Mouse (Mus musculus): Measurements from ENCODE around the gene Cfl1. TPM values are rescaled to one million over a fixed set of nuclear protein-coding genes. Genes with fewer than 3 reads are reported as not detected.

Gene Cfl1
- total and polyA plus RNA-seq, 3 experiments = 818 to 1,768 (median 999) TPM

DNA sequence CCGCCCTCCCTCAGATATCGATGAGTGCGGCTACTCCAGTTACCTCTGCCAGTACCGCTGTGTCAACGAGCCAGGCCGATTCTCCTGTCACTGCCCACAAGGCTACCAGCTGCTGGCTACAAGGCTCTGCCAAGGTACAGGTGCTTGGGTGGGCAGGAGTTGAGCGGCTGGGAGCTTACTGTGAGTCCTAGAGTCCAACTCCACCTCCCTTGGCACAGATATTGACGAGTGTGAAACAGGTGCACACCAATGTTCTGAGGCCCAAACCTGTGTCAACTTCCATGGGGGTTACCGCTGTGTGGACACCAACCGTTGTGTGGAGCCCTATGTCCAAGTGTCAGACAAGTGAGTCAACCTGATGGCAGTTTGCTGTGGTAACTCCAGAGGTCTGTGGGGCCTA is 10.2 kb upstream of the Cfl1 start:
- Histone ChIP-seq H3K4me3 (replicated peaks in 1 of 3; ENCODE audit: low read depth in 2 of 3, low read length in 2 of 3, poor library complexity in 1 of 3) (no peak overlapping the region), H3K9ac (ENCODE audit: insufficient read depth, low read depth) (no peak overlapping the region), H3K79me2 (replicated peaks; ENCODE audit: control insufficient read depth, extremely low read depth, insufficient read depth, poor library complexity, severe bottlenecking) (no peaks in the 10 kb centered on the region), H3K9me3 (replicated peaks; ENCODE audit: low read length) (no peaks in the 10 kb centered on the region), H3K4me2 (ENCODE audit: insufficient read depth, low read depth, poor library complexity, severe bottlenecking) (no peak overlapping the region), H3K27ac (ENCODE audit: insufficient read depth, low read depth) (no peak overlapping the region), H3K27me3 (replicated peaks) (no peaks in the 10 kb centered on the region), H3K4me1 (ENCODE audit: control insufficient read depth in 1 of 2, insufficient read depth in 2 of 2) (no peaks in the 10 kb centered on the region), H3K36me3 (replicated peaks in 1 of 2; ENCODE audit: control insufficient read depth in 1 of 2, insufficient read depth in 1 of 2, low read length in 1 of 2) (peaks cover 19 to 39% of the 10 kb centered on the region in 2 experiments)
- DNase-seq (ENCODE audit: extremely low read depth) = no peak
- dilution Hi-C loops (cut with MboI; ENCODE audit: extremely low pct_ligation_motif_present, extremely low pct_unique_long_range_greater_than_20kb, low sequenced_read_pairs) = no loop called here
- no peak for TF ChIP-seq SMC3 (IDR thresholded peaks at IDR 0.05; ENCODE audit: low read depth, low read length)
- TF ChIP-seq ZKSCAN1 (IDR thresholded peaks at IDR 0.05; ENCODE audit: borderline replicate concordance, low read depth, low read length) = no peak
- TF ChIP-seq POLR2A (IDR thresholded peaks at IDR 0.05; ENCODE audit: low read depth, low read length) = no peak
- no peak for TF ChIP-seq KAT2A (IDR thresholded peaks at IDR 0.05; ENCODE audit: insufficient replicate concordance, low read length)
- no peak for TF ChIP-seq RCOR1 (conservative IDR thresholded peaks at IDR 0.05; ENCODE audit: low read depth, low read length)
- TF ChIP-seq TBP (conservative IDR thresholded peaks at IDR 0.05; ENCODE audit: low read depth, low read length) = no peak
- TF ChIP-seq CTCF (conservative IDR thresholded peaks at IDR 0.05 in 1 of 2, IDR thresholded peaks at IDR 0.05 in 1 of 2; ENCODE audit: low read depth in 2 of 2, low read length in 2 of 2) = no peak
- no peak for TF ChIP-seq CHD2 (IDR thresholded peaks at IDR 0.05; ENCODE audit: low read length)
- TF ChIP-seq EP300 (IDR thresholded peaks at IDR 0.05; ENCODE audit: low read length) = no peak
- TF ChIP-seq USF2 (conservative IDR thresholded peaks at IDR 0.05; ENCODE audit: low read depth, low read length) = no peak
- TF ChIP-seq BHLHE40 (IDR thresholded peaks at IDR 0.05; ENCODE audit: low read depth, low read length) = no peak
- TF ChIP-seq POLR2AphosphoS2 (IDR thresholded peaks at IDR 0.05; ENCODE audit: low read depth, low read length) = no peak
- TF ChIP-seq IRF4 (IDR thresholded peaks at IDR 0.05; ENCODE audit: low read depth, low read length) = no peak
- no peak for TF ChIP-seq CHD1 (IDR thresholded peaks at IDR 0.05; ENCODE audit: low read depth, low read length)
- TF ChIP-seq ELF1 (IDR thresholded peaks at IDR 0.05; ENCODE audit: low read depth, low read length) = no peak
- in situ Hi-C loops (cut with MboI; ENCODE audit: low pct_ligation_motif_present, low pct_unique_long_range_greater_than_20kb, low sequenced_read_pairs) = no loop called here

- in situ Hi-C loops (cut with MboI; ENCODE audit: low pct_ligation_motif_present, low pct_unique_long_range_greater_than_20kb, low sequenced_read_pairs) (no loop called here), dilution Hi-C loops (cut with MboI; ENCODE audit: extremely low pct_ligation_motif_present, extremely low pct_unique_long_range_greater_than_20kb, low sequenced_read_pairs) (no loop called here)
- Histone ChIP-seq H3K9me3 (replicated peaks; ENCODE audit: low read length) (no peaks in the 10 kb centered on the region), H3K4me1 (ENCODE audit: control insufficient read depth in 1 of 2, insufficient read depth in 2 of 2) (peaks cover 0 to 5% of the 10 kb centered on the region in 2 experiments; a peak in 2 of 4 replicates), H3K4me3 (replicated peaks in 1 of 3; ENCODE audit: low read depth in 2 of 3, low read length in 2 of 3, poor library complexity in 1 of 3) (no peak overlapping the region), H3K27ac (ENCODE audit: insufficient read depth, low read depth) (no peak overlapping the region), H3K27me3 (replicated peaks) (no peaks in the 10 kb centered on the region), H3K36me3 (replicated peaks in 1 of 2; ENCODE audit: control insufficient read depth in 1 of 2, insufficient read depth in 1 of 2, low read length in 1 of 2) (peaks cover 29 to 53% of the 10 kb centered on the region in 2 experiments), H3K9ac (ENCODE audit: insufficient read depth, low read depth) (no peak overlapping the region), H3K79me2 (replicated peaks; ENCODE audit: control insufficient read depth, extremely low read depth, insufficient read depth, poor library complexity, severe bottlenecking) (no peaks in the 10 kb centered on the region), H3K4me2 (ENCODE audit: insufficient read depth, low read depth, poor library complexity, severe bottlenecking) (no peak overlapping the region)
- DNase-seq (ENCODE audit: extremely low read depth) = no peak
- TF ChIP-seq ZKSCAN1 (IDR thresholded peaks at IDR 0.05; ENCODE audit: borderline replicate concordance, low read depth, low read length) = no peak
- TF ChIP-seq ETS1 (conservative IDR thresholded peaks at IDR 0.05; ENCODE audit: low read depth, low read length) = no peak
- no peak for TF ChIP-seq CHD1 (IDR thresholded peaks at IDR 0.05; ENCODE audit: low read depth, low read length)
- no peak for TF ChIP-seq TCF12 (IDR thresholded peaks at IDR 0.05; ENCODE audit: low read depth, low read length)
- TF ChIP-seq RAD21 (IDR thresholded peaks at IDR 0.05; ENCODE audit: low read depth, low read length) = no peak
- TF ChIP-seq POLR2A (IDR thresholded peaks at IDR 0.05; ENCODE audit: low read depth, low read length) = no peak
- TF ChIP-seq KAT2A (IDR thresholded peaks at IDR 0.05; ENCODE audit: insufficient replicate concordance, low read length) = no peak
- no peak for TF ChIP-seq MAZ (IDR thresholded peaks at IDR 0.05; ENCODE audit: low read depth, low read length)
- TF ChIP-seq E2F4 (IDR thresholded peaks at IDR 0.05; ENCODE audit: insufficient replicate concordance, low read depth, low read length) = no peak
- TF ChIP-seq JUN (IDR thresholded peaks at IDR 0.05; ENCODE audit: insufficient read depth, low read depth, low read length) = no peak
- no peak for TF ChIP-seq UBTF (IDR thresholded peaks at IDR 0.05; ENCODE audit: low read depth, low read length)
- TF ChIP-seq CTCF (conservative IDR thresholded peaks at IDR 0.05 in 1 of 2, IDR thresholded peaks at IDR 0.05 in 1 of 2; ENCODE audit: low read depth in 2 of 2, low read length in 2 of 2) = no peak
Measured at GRCm38 (mm10) chr19:5481398-5481797, 8.9 kb upstream of the Cfl1 start.
